Mouse (Mus musculus) MEL (cell line): Measurements from ENCODE around the gene Aox4. TPM values are rescaled to one million over a fixed set of nuclear protein-coding genes. Genes with fewer than 3 reads are reported as not detected.

Experiments
- DNase-seq: peaks from one replicate; pipeline ENCODE4 v3.0.0; 2011; ENCODE audit warnings: low read depth, low spot score
- H3K27ac ChIP-seq: 2 replicates; pipeline ENCODE4 v1.5.1; 2012; ENCODE audit warnings: low read depth, mild to moderate bottlenecking, control low read depth, low read length, moderate library complexity; ENCODE audit not compliant: control insufficient read depth
- H3K27me3 ChIP-seq, 2 experiments: fragments of 150-350 bp in 1 of 2; sonication (generic) in 1 of 2; 2 replicates each; pipeline ENCODE4 v1.6.1; 2012; ENCODE audit warnings: low read length in 2 of 2, mild to moderate bottlenecking in 2 of 2, improper control_type of control experiment in 1 of 2, moderate library complexity in 1 of 2; ENCODE audit not compliant: insufficient read depth in 2 of 2, control insufficient read depth in 1 of 2
- H3K36me3 ChIP-seq, 2 experiments: 2 replicates each; pipeline ENCODE4 v1.6.1; 2012 to 2014; ENCODE audit warnings: low read length in 2 of 2, improper control_type of control experiment in 1 of 2, inconsistent platforms in 1 of 2, mild to moderate bottlenecking in 1 of 2; ENCODE audit not compliant: insufficient read depth in 2 of 2, control insufficient read depth in 1 of 2
- H3K4me1 ChIP-seq, 2 experiments: fragments of 150-350 bp in 1 of 2; sonication (generic) in 1 of 2; 2 replicates each; pipeline ENCODE4 v1.6.1; 2012; ENCODE audit warnings: low read length in 2 of 2, improper control_type of control experiment in 1 of 2, mild to moderate bottlenecking in 1 of 2; ENCODE audit not compliant: insufficient read depth in 2 of 2, control insufficient read depth in 1 of 2
- H3K4me3 ChIP-seq, 2 experiments: fragments of 150-350 bp in 1 of 2; sonication (generic) in 1 of 2; 2 replicates each; pipeline ENCODE4 v1.5.1; 2012; ENCODE audit warnings: low read depth in 2 of 2, low read length in 2 of 2, mild to moderate bottlenecking in 2 of 2, moderate library complexity in 2 of 2, control low read depth in 1 of 2, improper control_type of control experiment in 1 of 2; ENCODE audit not compliant: control insufficient read depth in 1 of 2, insufficient read depth in 1 of 2
- H3K79me2 ChIP-seq: 2 replicates; pipeline ENCODE4 v1.6.1; 2012; ENCODE audit warnings: mild to moderate bottlenecking, low read length, moderate library complexity; ENCODE audit not compliant: control insufficient read depth, poor library complexity, insufficient read depth
- H3K9ac ChIP-seq: 2 replicates; pipeline ENCODE4 v1.6.1; 2012; ENCODE audit warnings: low read depth, mild to moderate bottlenecking, control low read depth, low read length, moderate library complexity; ENCODE audit not compliant: control insufficient read depth, poor library complexity, severe bottlenecking
- H3K9me3 ChIP-seq: fragments of 150-350 bp; sonication (generic); replicated peaks from 2 replicates; pipeline ENCODE4 v1.6.1; 2012; ENCODE audit warnings: mild to moderate bottlenecking, low read length, improper control_type of control experiment, moderate library complexity; ENCODE audit not compliant: insufficient read depth
- BHLHE40 ChIP-seq: IDR thresholded peaks from 2 replicates; pipeline ENCODE4 v1.6.1; 2012; ENCODE audit warnings: low read depth, mild to moderate bottlenecking, inconsistent platforms, low read length, improper control_type of control experiment, borderline replicate concordance
- CHD1 ChIP-seq: IDR thresholded peaks from 2 replicates; pipeline ENCODE4 v1.6.1; 2012; ENCODE audit warnings: low read depth, mild to moderate bottlenecking, inconsistent platforms, low read length, improper control_type of control experiment
- CTCF ChIP-seq, 3 experiments: IDR thresholded peaks in 2 of 3; conservative IDR thresholded peaks in 1 of 3; 2 replicates each; pipeline ENCODE4 v1.5.1; 2011 to 2012; ENCODE audit warnings: low read length in 3 of 3, low read depth in 2 of 3, mild to moderate bottlenecking in 2 of 3, improper control_type of control experiment in 1 of 3, inconsistent platforms in 1 of 3, mixed read lengths in 1 of 3, moderate library complexity in 1 of 3; ENCODE audit not compliant: control insufficient read depth in 1 of 3, insufficient read depth in 1 of 3, poor library complexity in 1 of 3, severe bottlenecking in 1 of 3
- E2F4 ChIP-seq: IDR thresholded peaks from 2 replicates; pipeline ENCODE4 v1.6.1; 2011; ENCODE audit warnings: low read depth, low read length, improper control_type of control experiment, borderline replicate concordance
- ELF1 ChIP-seq: IDR thresholded peaks from 2 replicates; pipeline ENCODE4 v1.6.1; 2014; ENCODE audit warnings: low read depth, mild to moderate bottlenecking, inconsistent platforms, low read length, improper control_type of control experiment, moderate library complexity
- EP300 ChIP-seq, 2 experiments: IDR thresholded peaks; 2 replicates each; pipeline ENCODE4 v1.6.1; 2011; ENCODE audit warnings: improper control_type of control experiment in 2 of 2, low read length in 2 of 2, low read depth in 1 of 2, mild to moderate bottlenecking in 1 of 2
- GATA1 ChIP-seq: IDR thresholded peaks from 2 replicates; pipeline ENCODE4 v1.6.1; 2011; ENCODE audit warnings: low read depth, low read length, improper control_type of control experiment
- HCFC1 ChIP-seq: IDR thresholded peaks from 2 replicates; pipeline ENCODE4 v1.6.1; 2012; ENCODE audit warnings: low read depth, mild to moderate bottlenecking, inconsistent platforms, low read length, improper control_type of control experiment, moderate library complexity
- JUND ChIP-seq: IDR thresholded peaks from 2 replicates; pipeline ENCODE4 v1.6.1; 2011; ENCODE audit warnings: low read depth, mild to moderate bottlenecking, improper control_type of control experiment, low read length
- KAT2A ChIP-seq: conservative IDR thresholded peaks from 2 replicates; pipeline ENCODE4 v1.6.1; 2012; ENCODE audit warnings: low read depth, low read length, improper control_type of control experiment, inconsistent platforms
- MAZ ChIP-seq: IDR thresholded peaks from 2 replicates; pipeline ENCODE4 v1.6.1; 2012; ENCODE audit warnings: low read depth, mild to moderate bottlenecking, inconsistent platforms, low read length, improper control_type of control experiment
- MEF2A ChIP-seq: IDR thresholded peaks from 2 replicates; pipeline ENCODE4 v1.6.1; 2014; ENCODE audit warnings: low read depth, mild to moderate bottlenecking, inconsistent platforms, low read length, improper control_type of control experiment; ENCODE audit not compliant: poor library complexity, insufficient replicate concordance, severe bottlenecking; ENCODE audit errors: extremely low read depth
- MYC ChIP-seq: IDR thresholded peaks from 2 replicates; pipeline ENCODE4 v1.6.1; 2011; ENCODE audit warnings: low read depth, mild to moderate bottlenecking, low read length, improper control_type of control experiment, moderate library complexity
- RAD21 ChIP-seq: IDR thresholded peaks from 2 replicates; pipeline ENCODE4 v1.6.1; 2011; ENCODE audit warnings: mild to moderate bottlenecking, low read depth, low read length, improper control_type of control experiment
- SIN3A ChIP-seq: IDR thresholded peaks from 2 replicates; pipeline ENCODE4 v1.6.1; 2012; ENCODE audit warnings: low read length, improper control_type of control experiment, inconsistent platforms
- SMC3 ChIP-seq: IDR thresholded peaks from 2 replicates; pipeline ENCODE4 v1.6.1; 2011; ENCODE audit warnings: low read depth, low read length, improper control_type of control experiment
- TAL1 ChIP-seq: IDR thresholded peaks from 2 replicates; pipeline ENCODE4 v1.6.1; 2012; ENCODE audit warnings: mild to moderate bottlenecking, inconsistent platforms, low read length, moderate library complexity, mixed read lengths
- TBP ChIP-seq: IDR thresholded peaks from 2 replicates; pipeline ENCODE4 v1.8.0; 2011; ENCODE audit warnings: low read depth, low read length, improper control_type of control experiment
- TCF12 ChIP-seq: IDR thresholded peaks from 2 replicates; pipeline ENCODE4 v1.6.1; 2014; ENCODE audit warnings: low read depth, mild to moderate bottlenecking, inconsistent platforms, low read length, improper control_type of control experiment, moderate library complexity
- USF1 ChIP-seq: IDR thresholded peaks from 2 replicates; pipeline ENCODE4 v1.6.1; 2014; ENCODE audit warnings: low read depth, mild to moderate bottlenecking, inconsistent platforms, low read length, improper control_type of control experiment, moderate library complexity
- USF2 ChIP-seq, 2 experiments: IDR thresholded peaks; 2 replicates each; pipeline ENCODE4 v1.6.1; 2011 to 2012; ENCODE audit warnings: improper control_type of control experiment in 2 of 2, low read length in 2 of 2, borderline replicate concordance in 1 of 2, inconsistent platforms in 1 of 2, low read depth in 1 of 2, mild to moderate bottlenecking in 1 of 2; ENCODE audit not compliant: insufficient read depth in 1 of 2
- ZC3H11A ChIP-seq: IDR thresholded peaks from 2 replicates; pipeline ENCODE4 v1.6.1; 2012; ENCODE audit warnings: low read depth, mild to moderate bottlenecking, inconsistent platforms, low read length, improper control_type of control experiment
- ZKSCAN1 ChIP-seq: IDR thresholded peaks from 2 replicates; pipeline ENCODE4 v1.6.1; 2012; ENCODE audit warnings: low read depth, mild to moderate bottlenecking, inconsistent platforms, low read length, improper control_type of control experiment, moderate library complexity
- ZMIZ1 ChIP-seq: IDR thresholded peaks from 2 replicates; pipeline ENCODE4 v1.6.1; 2012; ENCODE audit warnings: low read depth, mild to moderate bottlenecking, inconsistent platforms, low read length, improper control_type of control experiment, moderate library complexity
- polyA plus RNA-seq, 2 experiments: library from polyadenylated mRNA; stranded (reverse) in 1 of 2; unstranded in 1 of 2; fragments of >175 nt in 1 of 2; fragments of >200 nt in 1 of 2; gene quantifications; 2 replicates each; pipeline versions ENCODE4 v1.2.1 to v1.2.4; 2012; ENCODE audit warnings: low replicate concordance in 2 of 2, low read depth in 1 of 2; ENCODE audit not compliant: insufficient read length in 2 of 2, insufficient read depth in 1 of 2, missing spikeins in 1 of 2
- total RNA-seq: library from RNA; depleted of rRNA; stranded (reverse); fragments of 300-350 nt; gene quantifications from 2 replicates; pipeline ENCODE4 v1.2.3, GENCODE M21; 2012

The Aox4 gene
- total and polyA plus RNA-seq, 3 experiments, result not detected

DNA sequence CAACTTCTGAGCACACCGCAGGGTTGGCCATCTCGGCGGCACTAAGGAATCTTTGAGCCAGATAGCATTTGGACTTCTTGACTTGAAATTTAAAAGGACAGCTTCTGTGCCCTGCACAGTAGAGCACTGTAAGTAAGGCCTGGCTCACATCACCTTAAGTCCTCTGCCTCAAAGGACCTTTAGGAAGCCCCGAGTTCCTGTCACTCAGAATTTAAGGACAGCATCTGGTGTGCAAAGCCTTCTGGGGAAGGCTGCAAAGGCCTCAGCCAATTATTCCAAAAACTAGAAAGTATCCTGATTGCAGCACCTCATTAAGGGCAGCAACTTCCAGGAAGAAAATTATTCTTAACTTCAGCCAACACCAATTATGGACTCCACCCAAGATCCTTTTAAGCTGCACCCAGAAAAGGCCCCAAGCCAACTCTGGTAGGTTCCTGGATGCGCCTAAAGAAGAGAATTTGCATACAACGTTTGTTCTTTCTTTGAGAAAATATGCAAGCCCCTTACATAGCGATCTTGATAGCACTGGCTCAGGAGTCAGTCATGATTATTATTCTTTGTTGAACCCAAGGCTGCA, 5.8 kb downstream of the Aox4 start:
- Histone ChIP-seq H3K27ac (no peak overlapping the region), H3K36me3 (no peaks in the 10 kb centered on the region), H3K4me1 (no peaks in the 10 kb centered on the region), H3K9me3 (no peaks in the 10 kb centered on the region), H3K4me3 (no peak overlapping the region), H3K9ac (no peak overlapping the region), H3K27me3 (no peaks in the 10 kb centered on the region), H3K79me2 (no peaks in the 10 kb centered on the region)
- DNase-seq, result no peak
- TF ChIP-seq RAD21 (no peak), MAZ (no peak), E2F4 (no peak), MYC (no peak), ZC3H11A (no peak), KAT2A (no peak), TAL1 (no peak), TCF12 (no peak)

DNA sequence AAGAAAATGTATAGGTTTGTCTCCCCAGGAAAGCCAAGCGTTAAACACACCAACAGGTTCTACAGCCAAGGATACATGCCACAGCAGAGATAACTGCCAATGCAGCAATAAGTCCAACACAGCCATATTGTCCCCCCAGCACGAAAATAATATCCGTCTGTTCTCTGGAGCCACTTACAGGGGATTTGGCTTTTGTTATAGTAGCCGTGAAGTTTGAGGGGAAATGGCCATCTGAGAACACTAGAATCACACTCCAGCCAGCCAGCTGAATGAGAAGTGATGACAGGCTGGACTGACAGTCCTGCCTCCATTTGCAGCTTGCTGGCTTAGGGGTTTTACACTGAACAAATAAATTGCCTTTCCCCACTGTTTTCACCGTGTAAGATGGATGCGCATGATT, 10.9 kb downstream of the Aox4 start:
- H3K79me2 ChIP-seq, result no peaks in the 10 kb centered on the region
- no peaks in the 10 kb centered on the region for H3K27me3 ChIP-seq
- H3K9ac ChIP-seq, result no peak overlapping the region
- H3K9me3 ChIP-seq, result no peaks in the 10 kb centered on the region
- TF ChIP-seq ZC3H11A (no peak), E2F4 (no peak), JUND (no peak), USF1 (no peak), MEF2A (no peak), TBP (no peak)
- H3K4me3 ChIP-seq, result no peak overlapping the region
- DNase-seq, result no peak
- no peaks in the 10 kb centered on the region for H3K4me1 ChIP-seq
- no peak overlapping the region for H3K27ac ChIP-seq
- H3K36me3 ChIP-seq, result no peaks in the 10 kb centered on the region

- Histone ChIP-seq H3K9ac (no peak overlapping the region), H3K27ac (no peak overlapping the region), H3K27me3 (no peaks in the 10 kb centered on the region; a peak in 1 of 4 replicates), H3K4me1 (no peaks in the 10 kb centered on the region), H3K36me3 (no peaks in the 10 kb centered on the region), H3K4me3 (no peak overlapping the region), H3K9me3 (no peaks in the 10 kb centered on the region), H3K79me2 (no peaks in the 10 kb centered on the region)
- TF ChIP-seq EP300 (IDR thresholded peaks at IDR 0.05; ENCODE audit: low read depth in 1 of 2, low read length in 2 of 2) (no peak), BHLHE40 (no peak), GATA1 (no peak), TAL1 (no peak), SMC3 (no peak), SIN3A (no peak), USF2 (IDR thresholded peaks at IDR 0.05; ENCODE audit: borderline replicate concordance in 1 of 2, insufficient read depth in 1 of 2, low read depth in 1 of 2, low read length in 2 of 2) (no peak), ZMIZ1 (no peak), MEF2A (no peak), TBP (no peak), HCFC1 (no peak), ELF1 (no peak), CTCF (IDR thresholded peaks at IDR 0.05 in 2 of 3, conservative IDR thresholded peaks at IDR 0.05 in 1 of 3; ENCODE audit: control insufficient read depth in 1 of 3, insufficient read depth in 1 of 3, low read depth in 2 of 3, low read length in 3 of 3, poor library complexity in 1 of 3, severe bottlenecking in 1 of 3) (no peak), RAD21 (no peak), CHD1 (no peak), ZKSCAN1 (no peak), MAZ (no peak)
- no peak for DNase-seq
Measured at GRCm38 (mm10) chr1:58221879-58222278, 11.7 kb downstream of the Aox4 start.
